Mouse (Mus musculus): Measurements from ENCODE around the gene Emg1.

Emg1 gene

GRCm38 (mm10) chr6:124740888-124741761, 29.1 kb upstream of the Emg1 start, which contains the start of gene Grcc10:
TSS of gene Grcc10 (minus strand) at chr6:124741374.
- DNase-seq = peak; percentile 90

GRCm38 (mm10) chr6:124740211-124740887, 28.4 kb upstream of the Emg1 start:
- peak; percentile 63 for DNase-seq

GRCm38 (mm10) chr6:124739231-124739796, 27.3 kb upstream of the Emg1 start:
- DNase-seq = no peak

- peak; percentile 97 for DNase-seq
Observed at GRCm38 (mm10) chr6:124738511-124739023, 26.6 kb upstream of the Emg1 start, which contains the start of gene Ptpn6. TSS of gene Ptpn6 (minus strand) at chr6:124738714.

GRCm38 (mm10) chr6:124737040-124737439, 25.1 kb upstream of the Emg1 start:
- DNase-seq = no peak

- DNase-seq = no peak
Observed at GRCm38 (mm10) chr6:124734417-124734816, 22.4 kb upstream of the Emg1 start.

GRCm38 (mm10) chr6:124732476-124733370, 20.7 kb upstream of the Emg1 start:
- DNase-seq = no peak

- DNase-seq = no peak
Observed at GRCm38 (mm10) chr6:124731038-124731437, 19.1 kb upstream of the Emg1 start.

- no peak for DNase-seq
Observed at GRCm38 (mm10) chr6:124729850-124730705, 18.1 kb upstream of the Emg1 start.

GRCm38 (mm10) chr6:124728621-124729020, 16.6 kb upstream of the Emg1 start:
- no peak for DNase-seq

- no peak for DNase-seq
Observed at GRCm38 (mm10) chr6:124724472-124724871, 12.5 kb upstream of the Emg1 start.

GRCm38 (mm10) chr6:124723541-124723940, 11.6 kb upstream of the Emg1 start:
- no peak for DNase-seq

- DNase-seq = no peak
Observed at GRCm38 (mm10) chr6:124722876-124723473, 11.0 kb upstream of the Emg1 start.

GRCm38 (mm10) chr6:124720904-124721303, 8.9 kb upstream of the Emg1 start:
- no peak for DNase-seq

GRCm38 (mm10) chr6:124719354-124719978, 7.5 kb upstream of the Emg1 start:
- DNase-seq = no peak

- DNase-seq = peak; percentile 69
Observed at GRCm38 (mm10) chr6:124718703-124719102, 6.7 kb upstream of the Emg1 start.

- DNase-seq = no peak
Observed at GRCm38 (mm10) chr6:124717968-124718367, 6.0 kb upstream of the Emg1 start.

- DNase-seq = peak; percentile 26
Observed at GRCm38 (mm10) chr6:124716864-124717490, 5.0 kb upstream of the Emg1 start.

- no peak for DNase-seq
Observed at GRCm38 (mm10) chr6:124712918-124713317, 940 bp upstream of the Emg1 start.

All from kidney, adult 11 months (tissue).